In genomic region chr5:5748866-5749682, GRCm38 (mm10) we compare ENCODE assay signal across 7 mouse cellular contexts. TPM values are rescaled to one million over a fixed set of nuclear protein-coding genes. Genes with fewer than 3 reads are reported as not detected.
DNase-seq lines count a peak whose midpoint lies in the region; ATAC-seq and TF ChIP-seq lines count a peak whose summit lies in the region.

TSS of gene Steap1 (minus strand) at chr5:5749326.

- no peak within 1 kb of the TSS for H3K27ac ChIP-seq in bone marrow, adult 2 months (ENCODE audit: control insufficient read depth, insufficient read depth, low read depth, low read length, poor library complexity)
- H3K27ac ChIP-seq in embryonic fibroblast, embryonic 13.5 days (ENCODE audit: insufficient read depth, low read length), result no peak within 1 kb of the TSS
- no peak within 1 kb of the TSS for H3K27ac ChIP-seq in heart, embryonic 13.5 days (replicated peaks)
- no peak within 1 kb of the TSS for H3K27ac ChIP-seq in kidney, embryonic 16.5 days (ENCODE audit: low read length)

- H3K9ac ChIP-seq in heart, embryonic 13.5 days, result peak within 1 kb of the TSS; percentile 87
- peak within 1 kb of the TSS; percentile 69 for H3K9ac ChIP-seq in kidney, embryonic 16.5 days (replicated peaks; ENCODE audit: low read length)

- peak; percentile 27; the same call in 1 of the 2 replicates for TF ChIP-seq CTCF in bone marrow, adult 2 months (IDR thresholded peaks at IDR 0.05; ENCODE audit: control insufficient read depth, insufficient read depth, low read length)
- peak; percentile 60 for TF ChIP-seq CTCF in embryonic fibroblast, embryonic 13.5 days (IDR thresholded peaks at IDR 0.05; ENCODE audit: borderline replicate concordance, insufficient read depth, low read length)

- peaks cover 18% of the 10 kb centered on the region for H3K79me2 ChIP-seq in myocyte (ENCODE audit: control insufficient read depth, insufficient read depth)

- peak; percentile 83 for DNase-seq in liver
- peak; percentile 61 to 87 for DNase-seq in spleen, postnatal 4 days (ENCODE audit: low spot score in 2 of 2)

- no peaks in the 10 kb centered on the region for H3K4me1 ChIP-seq in bone marrow, adult 2 months (ENCODE audit: control insufficient read depth, insufficient read depth, low read length)
- no peaks in the 10 kb centered on the region; the same call in 1 of the 2 replicates for H3K4me1 ChIP-seq in embryonic fibroblast, embryonic 13.5 days (ENCODE audit: control insufficient read depth, insufficient read depth, low read length)
- 0 out of 2 replicates have a peak, but pooled peaks cover 3% of the 10 kb centered on the region for H3K4me1 ChIP-seq in heart, embryonic 13.5 days
- H3K4me1 ChIP-seq in kidney, embryonic 16.5 days (ENCODE audit: insufficient read depth, low read length), result peaks cover 4% of the 10 kb centered on the region; the same call in 1 of the 2 replicates

- no peaks in the 10 kb centered on the region for H3K9me3 ChIP-seq in heart, embryonic 13.5 days
- no peaks in the 10 kb centered on the region for H3K9me3 ChIP-seq in kidney, embryonic 16.5 days (ENCODE audit: low read length)

- WGBS in bone marrow, adult 2 months, result 1% methylated on average over 75 of the region's 75 CpGs
- WGBS in heart, embryonic 13.5 days, result under 1% methylated on average over 73 of the region's 75 CpGs
- WGBS in kidney, embryonic 16.5 days, result under 1% methylated on average over 75 of the region's 75 CpGs

- H3K4me3 ChIP-seq in bone marrow, adult 2 months (replicated peaks; ENCODE audit: control insufficient read depth, low read depth, low read length), result no peak within 1 kb of the TSS
- H3K4me3 ChIP-seq in embryonic fibroblast, embryonic 13.5 days (ENCODE audit: insufficient read depth, low read length), result peak within 1 kb of the TSS; percentile 76
- H3K4me3 ChIP-seq in heart, embryonic 13.5 days, result peak within 1 kb of the TSS; percentile 77
- H3K4me3 ChIP-seq in kidney, embryonic 16.5 days (ENCODE audit: low read length), result peak within 1 kb of the TSS; percentile 64
- peak within 1 kb of the TSS; percentile 74 for H3K4me3 ChIP-seq in myocyte

- no peaks in the 10 kb centered on the region for H3K36me3 ChIP-seq in heart, embryonic 13.5 days
- no peaks in the 10 kb centered on the region for H3K36me3 ChIP-seq in kidney, embryonic 16.5 days (ENCODE audit: insufficient read depth, low read length)
- no peaks in the 10 kb centered on the region for H3K36me3 ChIP-seq in myocyte (ENCODE audit: control insufficient read depth, insufficient read depth)

- H3K4me2 ChIP-seq in heart, embryonic 13.5 days, result peak within 1 kb of the TSS; percentile 93
- H3K4me2 ChIP-seq in kidney, embryonic 16.5 days (replicated peaks; ENCODE audit: low read depth, low read length), result peak within 1 kb of the TSS; percentile 93
- H3K4me2 ChIP-seq in myocyte (ENCODE audit: low read depth), result peak within 1 kb of the TSS; percentile 99

- TF ChIP-seq POLR2A in bone marrow, adult 2 months (IDR thresholded peaks at IDR 0.05; ENCODE audit: borderline replicate concordance, control insufficient read depth, low read depth, low read length), result no peak
- TF ChIP-seq POLR2A in embryonic fibroblast, embryonic 13.5 days (IDR thresholded peaks at IDR 0.05; ENCODE audit: low read depth, low read length), result peak; percentile 70
- peak; percentile 92 for TF ChIP-seq POLR2A in myocyte (IDR thresholded peaks at IDR 0.05; ENCODE audit: insufficient read length, low read depth)

- H3K27me3 ChIP-seq in heart, embryonic 13.5 days (replicated peaks), result peaks cover 20% of the 10 kb centered on the region; the same call in 1 of the 2 replicates
- H3K27me3 ChIP-seq in kidney, embryonic 16.5 days (ENCODE audit: insufficient read depth, low read length), result peaks cover 7% of the 10 kb centered on the region; the same call in 1 of the 2 replicates
- no peaks in the 10 kb centered on the region for H3K27me3 ChIP-seq in myocyte (ENCODE audit: control insufficient read depth, insufficient read depth, insufficient read length)

- peak; percentile 81 for ATAC-seq in heart, embryonic 13.5 days (ENCODE audit: extremely low read depth, insufficient number of reproducible peaks, low FRiP score, low TSS enrichment)
- ATAC-seq in kidney, embryonic 16.5 days (ENCODE audit: low FRiP score, low TSS enrichment), result peak; percentile 96

- peak within 1 kb of the TSS; percentile 24 for H3ac ChIP-seq in myocyte (ENCODE audit: control insufficient read depth, insufficient read length)

TF ChIP-seq in myocyte, 11 proteins besides CTCF, POLR2A, EP300 and RAD21:
- TF ChIP-seq MYOD1 (IDR thresholded peaks at IDR 0.05; ENCODE audit: control insufficient read depth in 1 of 3, insufficient read length in 2 of 3, low read depth in 2 of 3) (peak in 1 of 3 experiments; percentile 52), E2F4 (IDR thresholded peaks at IDR 0.05; ENCODE audit: insufficient read depth) (no peak), POLR2AphosphoS2 (IDR thresholded peaks at IDR 0.05; ENCODE audit: insufficient read length, low read depth) (peak; percentile 89), TCF3 (IDR thresholded peaks at IDR 0.05; ENCODE audit: insufficient read length, low read depth) (no peak), MYOG (IDR thresholded peaks at IDR 0.05; ENCODE audit: control insufficient read depth in 1 of 3, insufficient read depth in 1 of 3, insufficient read length in 2 of 3, low read depth in 2 of 3) (peak in 1 of 3 experiments; percentile 16), MAX (IDR thresholded peaks at IDR 0.05; ENCODE audit: low read depth) (no peak)

RNA-seq across cellular contexts. Expression of gene Steap1, which starts in this region (rescaled TPM):
- not detected in 2 replicates for polyA plus RNA-seq in bone marrow, adult 2 months (2011; ENCODE audit: insufficient read depth, insufficient read length, low replicate concordance, missing spikeins)
- 29.2 and 33.8 TPM in 2 replicates for polyA plus RNA-seq in embryonic fibroblast, embryonic 13.5 days (2011; ENCODE audit: insufficient read length, low read depth, missing spikeins)
- polyA plus RNA-seq in heart, embryonic 13.5 days (2015; fragmentation: Nextera tagmentation; extraction: Ambion mirVana), result 2.4 and 2.5 TPM in 2 replicates
- 13.2 and 13.6 TPM in 2 replicates for polyA plus RNA-seq in kidney, embryonic 16.5 days (2015; fragmentation: Nextera tagmentation; extraction: Ambion mirVana)
- 90.3 TPM for polyA plus RNA-seq in myocyte (2012; fragmentation: generic; extraction: Trizol)
